Mouse (Mus musculus) layer of hippocampus, adult 2 months (tissue): ENCODE data around the gene Htr2c. TPM values are rescaled to one million over a fixed set of nuclear protein-coding genes. Genes with fewer than 3 reads are reported as not detected.
A peak's percentile ranks its signal among the peaks of the same experiment; 100 is the strongest.

Experiments
- DNase-seq, 2 experiments: peaks; one replicate each; pipeline ENCODE4 v3.0.0; 2022; ENCODE audit warnings: low spot score in 2 of 2
- H3K27ac ChIP-seq: fragments of 200-600 bp; 2 replicates; pipeline ENCODE4 v1.8.1; 2022
- H3K4me3 ChIP-seq: fragments of 200-600 bp; 2 replicates; pipeline ENCODE4 v1.8.1; 2022; ENCODE audit warnings: mild to moderate bottlenecking
- CTCF ChIP-seq: fragments of 200-600 bp; conservative IDR thresholded peaks from 2 replicates; pipeline ENCODE4 v1.8.1; 2022; ENCODE audit warnings: antibody characterized with exemption, mild to moderate bottlenecking, moderate library complexity
- long read RNA-seq, 2 experiments: library from polyadenylated mRNA; stranded (forward); transcript quantifications; one replicate each; pipeline ENCODE4 v2.0.0; 2021; ENCODE audit warnings: borderline mapping rate in 2 of 2
- total RNA-seq, 2 experiments: library from RNA; stranded (reverse); gene quantifications; 2 replicates each; pipeline ENCODE4 v1.2.3; 2021

The Htr2c gene
- 10 to 100 TPM; 17.6 to 21.8 TPM for total RNA-seq
- long read RNA-seq, experiment 1, full-length matches to known transcripts, result 9 of 10 reads
- long read RNA-seq, experiment 1, partial matches to known transcripts, result 1 of 10 reads
- long read RNA-seq, experiment 1, other reads (novel, unspliced or antisense), result 0 of 10 reads
- long read RNA-seq, experiment 2, full-length matches to known transcripts, result 7 of 7 reads
- long read RNA-seq, experiment 2, partial matches to known transcripts, result 0 of 7 reads
- long read RNA-seq, experiment 2, other reads (novel, unspliced or antisense), result 0 of 7 reads

- H3K4me3 ChIP-seq, result peak within 1 kb of the TSS; percentile 49
Observed at GRCm38 (mm10) chrX:146962258-146962913, at the start of gene Htr2c. Gene Htr2c, plus strand, starts transcription at chrX:146962513.

GRCm38 (mm10) chrX:146928251-146928650, 34.1 kb upstream of the Htr2c start:
- H3K27ac ChIP-seq, result no peak overlapping the region
- TF ChIP-seq CTCF, result no peak
- no peak for DNase-seq
- H3K4me3 ChIP-seq, result no peak overlapping the region

More at GRCm38 (mm10) chrX:146962258-146962913, at the start of gene Htr2c:
- DNase-seq, result no peak
- no peak within 1 kb of the TSS for H3K27ac ChIP-seq
- TF ChIP-seq CTCF, result no peak

- Histone ChIP-seq H3K4me3 (no peak overlapping the region), H3K27ac (no peak overlapping the region)
- no peak for TF ChIP-seq CTCF
- DNase-seq, result no peak
Observed at GRCm38 (mm10) chrX:146936332-146936731, 26.0 kb upstream of the Htr2c start.

GRCm38 (mm10) chrX:146946216-146946886, 16.0 kb upstream of the Htr2c start:
- no peak for TF ChIP-seq CTCF
- no peak overlapping the region for H3K4me3 ChIP-seq
- H3K27ac ChIP-seq, result no peak overlapping the region
- no peak for DNase-seq

GRCm38 (mm10) chrX:146946996-146947395, 15.3 kb upstream of the Htr2c start:
- DNase-seq, result no peak
- TF ChIP-seq CTCF, result no peak

GRCm38 (mm10) chrX:146958608-146959007, 3.7 kb upstream of the Htr2c start:
- TF ChIP-seq CTCF, result peak; percentile 63
- no peak for DNase-seq
- Histone ChIP-seq H3K4me3 (no peak overlapping the region), H3K27ac (no peak overlapping the region)

More at GRCm38 (mm10) chrX:146946996-146947395, 15.3 kb upstream of the Htr2c start:
- no peak overlapping the region for H3K27ac ChIP-seq
- no peak overlapping the region for H3K4me3 ChIP-seq

- no peak overlapping the region for H3K4me3 ChIP-seq
Observed at GRCm38 (mm10) chrX:146959960-146960359, 2.4 kb upstream of the Htr2c start.

GRCm38 (mm10) chrX:146962914-146963547, 718 bp downstream of the Htr2c start:
- Histone ChIP-seq H3K27ac (no peak overlapping the region), H3K4me3 (peak overlapping the region; percentile 49)
- TF ChIP-seq CTCF, result no peak
- no peak for DNase-seq

More at GRCm38 (mm10) chrX:146959960-146960359, 2.4 kb upstream of the Htr2c start:
- DNase-seq, result no peak
- no peak for TF ChIP-seq CTCF
- H3K27ac ChIP-seq, result no peak overlapping the region

GRCm38 (mm10) chrX:146979931-146980330, 17.6 kb downstream of the Htr2c start:
- Histone ChIP-seq H3K27ac (no peak overlapping the region), H3K4me3 (no peak overlapping the region)
- TF ChIP-seq CTCF, result peak; percentile 79
- no peak for DNase-seq

GRCm38 (mm10) chrX:147055730-147056129, 93.4 kb downstream of the Htr2c start:
- DNase-seq, result no peak
- no peak overlapping the region for H3K27ac ChIP-seq
- peak; percentile 70 for TF ChIP-seq CTCF
- H3K4me3 ChIP-seq, result no peak overlapping the region

GRCm38 (mm10) chrX:147071622-147072021, 109.3 kb downstream of the Htr2c start:
- no peak overlapping the region for H3K4me3 ChIP-seq
- peak; percentile 73 for TF ChIP-seq CTCF
- no peak overlapping the region for H3K27ac ChIP-seq
- DNase-seq, result no peak

GRCm38 (mm10) chrX:147119155-147119554, 156.8 kb downstream of the Htr2c start:
- DNase-seq, result no peak
- H3K4me3 ChIP-seq, result no peak overlapping the region
- peak; percentile 64 for TF ChIP-seq CTCF
- no peak overlapping the region for H3K27ac ChIP-seq

- no peak for TF ChIP-seq CTCF
- DNase-seq, result no peak
- Histone ChIP-seq H3K27ac (no peak overlapping the region), H3K4me3 (no peak overlapping the region)
Observed at GRCm38 (mm10) chrX:147215251-147215650, 252.9 kb downstream of the Htr2c start.
